Mouse (Mus musculus) adrenal gland (tissue): ENCODE data around the gene Erc2.

Experiments
- intact Hi-C: fragments of 180-260 bp; cut with DNase I; formaldehyde crosslinking; loops from one replicate; pipeline ENCODE4 v1.15.1; 2025

Gene Erc2

GRCm38 (mm10) chr14:28283319-28284095 is 661.3 kb downstream of the Erc2 start:
- intact Hi-C loops = no loop called here

- intact Hi-C loops = no loop called here
These were observed 664.3 kb downstream of the Erc2 start for GRCm38 (mm10) chr14:28286511-28286910.

DNA sequence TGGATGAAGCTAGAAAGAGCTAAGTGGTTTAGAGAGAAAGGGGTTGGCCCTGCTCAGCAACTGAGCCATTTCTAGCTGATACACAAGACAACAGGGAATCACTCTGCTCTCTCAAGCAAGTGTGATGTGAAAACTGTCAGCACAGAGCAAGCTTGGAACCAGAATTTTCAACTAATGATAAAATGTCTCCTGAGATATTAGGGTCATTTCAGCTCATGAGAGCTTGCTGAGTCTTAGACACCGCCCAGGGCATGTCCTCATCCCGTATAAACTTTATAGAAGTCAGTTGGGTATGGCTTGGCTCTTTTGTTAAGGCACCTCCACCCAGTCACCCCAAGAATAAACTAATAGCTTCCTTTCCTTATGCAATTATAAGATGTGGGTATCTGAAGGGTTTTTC is 666.0 kb downstream of the Erc2 start:
- intact Hi-C loops = no loop called here

DNA sequence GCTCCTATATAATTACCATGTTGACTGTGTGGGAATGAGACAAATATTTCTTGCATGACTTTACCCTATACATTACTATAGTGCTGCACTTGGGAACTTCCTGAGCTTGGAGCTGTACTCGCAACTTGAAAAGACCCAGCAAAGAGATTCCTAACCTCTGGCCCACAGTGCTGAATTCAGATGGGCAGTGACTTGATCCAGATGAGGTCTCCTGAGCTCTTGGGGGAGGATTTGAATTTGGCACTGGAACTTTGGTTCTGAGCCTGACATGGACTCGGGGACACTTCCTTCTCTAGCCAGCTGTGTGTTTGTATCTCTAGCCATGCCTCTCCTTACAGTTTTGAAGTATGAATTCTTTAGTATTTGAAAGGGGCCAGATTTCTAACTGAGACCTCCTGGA is 666.7 kb downstream of the Erc2 start:
- intact Hi-C loops = no loop called here

- intact Hi-C loops = no loop called here
These were observed 671.7 kb downstream of the Erc2 start for GRCm38 (mm10) chr14:28293921-28294320.

- intact Hi-C loops = no loop called here
These were observed 672.9 kb downstream of the Erc2 start for GRCm38 (mm10) chr14:28295145-28295544.

DNA sequence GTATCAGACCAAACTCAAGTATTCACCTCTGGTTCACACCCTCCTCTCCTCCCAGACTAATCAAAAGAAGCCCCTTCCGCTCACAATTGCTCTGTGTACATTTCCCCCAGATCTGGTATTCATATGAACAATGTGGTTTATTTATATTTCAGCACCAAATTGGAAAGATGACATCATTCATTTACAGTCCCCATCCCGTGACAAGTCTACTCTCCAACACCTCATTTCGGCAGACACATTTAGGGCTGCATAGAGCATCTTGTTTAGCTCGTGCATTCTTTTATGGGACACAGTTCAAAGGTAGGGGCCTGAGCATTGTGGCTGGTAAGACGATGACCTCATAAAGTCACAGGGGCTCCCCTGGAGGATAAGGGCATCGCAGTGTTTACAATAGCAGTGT is 677.9 kb downstream of the Erc2 start:
- intact Hi-C loops = loop anchor here (5.0 kb wide), 1 partner anchor 207 kb away; no protein-coding TSS in a partner anchor

DNA sequence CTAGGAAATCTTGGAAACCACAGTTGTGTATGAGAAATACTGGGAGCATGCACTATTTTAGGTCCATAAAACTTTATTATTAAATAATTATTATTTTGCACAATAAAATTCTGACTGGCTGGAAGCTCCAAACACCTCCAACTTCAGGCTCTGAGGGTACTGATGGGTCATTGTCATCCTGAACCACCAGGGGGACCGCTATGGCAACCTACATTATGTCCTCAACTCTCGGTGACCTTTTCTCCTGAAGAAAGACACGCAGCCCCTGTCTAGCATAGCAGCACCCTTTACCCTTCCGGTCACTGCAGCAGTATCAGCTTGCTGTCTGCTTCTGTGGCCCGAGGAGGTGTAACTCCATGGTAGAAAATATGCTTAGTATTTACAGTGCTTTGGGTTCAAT is 679.0 kb downstream of the Erc2 start:
- intact Hi-C loops = loop anchor here (5.0 kb wide), 1 partner anchor 206 kb away; no protein-coding TSS in a partner anchor

DNA sequence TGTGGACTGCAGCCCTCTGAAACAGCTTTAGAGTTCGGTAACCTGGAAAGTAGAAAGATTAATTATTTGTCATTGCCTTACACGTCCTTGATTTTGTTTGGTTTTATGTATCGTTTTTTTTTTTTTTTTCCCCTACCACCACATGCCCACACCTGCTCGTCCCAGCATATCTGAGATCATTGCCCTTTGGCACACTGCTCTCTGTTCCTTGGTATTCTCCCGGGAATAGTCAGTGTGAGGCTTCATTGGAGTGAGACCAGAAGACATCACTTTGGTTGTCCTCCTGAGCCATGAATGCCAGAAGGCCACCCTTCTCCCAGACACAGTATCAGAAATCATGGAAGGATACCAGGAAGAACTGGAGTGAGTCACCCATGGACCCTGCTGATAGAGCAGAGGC is 681.9 kb downstream of the Erc2 start:
- intact Hi-C loops = loop anchor here (5.0 kb wide), 1 partner anchor 203 kb away; no protein-coding TSS in a partner anchor

GRCm38 (mm10) chr14:28308661-28309060 is 686.4 kb downstream of the Erc2 start:
- intact Hi-C loops = no loop called here

- intact Hi-C loops = no loop called here
These were observed 694.6 kb downstream of the Erc2 start for GRCm38 (mm10) chr14:28316851-28317250.

- intact Hi-C loops = no loop called here
These were observed 699.8 kb downstream of the Erc2 start for GRCm38 (mm10) chr14:28321916-28322534.

DNA sequence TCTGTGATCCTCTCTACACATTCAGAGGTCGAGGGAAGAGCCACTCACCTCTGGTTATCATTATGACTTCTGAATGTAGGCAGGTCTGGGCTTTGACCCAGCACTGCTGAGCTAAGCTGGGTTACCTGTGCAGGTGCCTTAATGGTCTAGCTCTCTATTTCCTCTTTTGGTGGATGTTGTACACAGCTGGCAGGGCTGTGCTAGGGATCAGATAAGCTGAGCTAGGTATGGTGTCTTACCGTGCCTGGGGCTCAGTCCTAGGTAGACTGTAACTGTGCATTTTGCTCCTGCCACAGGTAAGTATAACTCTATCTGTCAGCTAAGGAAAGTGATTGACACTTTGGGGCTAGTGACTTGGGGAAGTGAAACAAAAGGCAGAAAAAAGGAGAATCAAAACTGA is 701.0 kb downstream of the Erc2 start:
- intact Hi-C loops = no loop called here

GRCm38 (mm10) chr14:28323727-28324126 is 701.5 kb downstream of the Erc2 start:
- intact Hi-C loops = no loop called here

DNA sequence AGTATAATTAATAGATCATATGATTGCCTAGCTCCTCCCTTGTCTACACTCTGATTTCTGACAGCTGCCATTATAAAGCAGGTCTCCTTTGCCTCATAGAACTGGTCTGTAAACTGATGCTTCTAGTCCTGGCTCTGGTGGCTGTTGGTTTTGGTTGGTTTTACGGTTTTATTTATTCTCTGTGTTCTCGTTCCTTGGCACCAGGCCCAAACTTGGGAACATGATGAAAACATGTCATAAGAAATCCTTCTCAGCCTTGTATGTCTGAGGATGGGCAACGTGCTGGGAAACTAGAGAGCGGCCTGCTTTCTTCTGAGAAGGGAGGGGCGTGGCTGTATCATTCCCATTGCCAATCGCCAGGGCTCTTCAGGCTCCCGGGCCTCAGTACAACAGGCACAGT is 704.2 kb downstream of the Erc2 start:
- intact Hi-C loops = no loop called here

GRCm38 (mm10) chr14:28328512-28328911 is 706.3 kb downstream of the Erc2 start:
- intact Hi-C loops = no loop called here

GRCm38 (mm10) chr14:28331108-28331507 is 708.9 kb downstream of the Erc2 start:
- intact Hi-C loops = no loop called here

GRCm38 (mm10) chr14:28332351-28332953 is 710.2 kb downstream of the Erc2 start:
- intact Hi-C loops = no loop called here

DNA sequence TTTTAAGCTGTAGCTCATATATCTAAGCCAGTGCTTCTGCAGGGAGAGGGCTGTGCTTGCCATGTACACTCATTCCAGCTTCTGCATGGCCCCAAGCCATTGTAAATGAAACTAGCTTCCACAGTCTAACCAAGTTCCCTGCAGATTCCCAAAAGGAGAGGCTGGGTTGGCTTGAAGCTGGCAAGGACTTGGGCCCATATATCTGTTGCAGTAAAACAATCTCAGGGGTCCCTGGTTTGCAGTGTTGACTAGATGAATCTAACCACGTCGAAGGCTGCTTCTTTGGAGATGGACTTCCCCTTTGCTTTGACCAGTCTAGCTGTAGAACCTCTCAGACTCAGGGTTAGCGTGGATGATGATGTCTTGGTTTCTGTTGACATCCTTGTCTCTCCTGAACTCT is 716.9 kb downstream of the Erc2 start:
- intact Hi-C loops = no loop called here

- intact Hi-C loops = no loop called here
These were observed 726.9 kb downstream of the Erc2 start for GRCm38 (mm10) chr14:28349129-28349528.

GRCm38 (mm10) chr14:28356031-28356430 is 733.8 kb downstream of the Erc2 start:
- intact Hi-C loops = no loop called here

DNA sequence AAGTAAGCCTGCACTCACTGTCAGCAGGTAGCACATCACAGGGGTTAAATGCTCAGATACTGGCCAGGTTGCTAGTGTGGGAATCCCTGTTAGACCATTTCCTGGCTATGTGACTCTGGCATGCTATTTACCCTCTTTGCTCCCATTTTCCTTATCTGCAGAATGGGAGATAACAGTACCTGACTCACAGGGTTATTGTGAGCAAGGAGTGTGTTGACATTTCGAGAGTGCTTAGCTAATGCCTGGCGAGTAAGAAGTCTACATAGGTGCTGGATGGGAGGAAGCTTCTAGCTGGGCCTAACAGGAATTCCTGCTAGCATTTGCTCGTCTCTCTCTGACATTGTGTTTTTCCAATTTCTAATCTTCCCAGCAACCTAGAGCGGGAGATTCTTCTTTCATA is 737.3 kb downstream of the Erc2 start:
- intact Hi-C loops = no loop called here
